Mouse (Mus musculus) brain, embryonic 14.5 days (tissue): ENCODE results near the gene Map3k20.

Source experiments
- CTCF ChIP-seq: fragments of 200-500 bp; IDR thresholded peaks from 2 replicates; pipeline ENCODE4 v1.5.1; 2012; ENCODE audit warnings: inconsistent platforms, mild to moderate bottlenecking, moderate library complexity, borderline replicate concordance; ENCODE audit not compliant: insufficient read depth, insufficient read length; ENCODE audit errors: extremely low read depth
- POLR2A ChIP-seq: fragments of 200-500 bp; IDR thresholded peaks from 2 replicates; pipeline ENCODE4 v1.6.1; 2012; ENCODE audit warnings: mild to moderate bottlenecking, inconsistent platforms, borderline replicate concordance; ENCODE audit not compliant: poor library complexity, insufficient read depth, insufficient read length, severe bottlenecking; ENCODE audit errors: extremely low read depth

DNA sequence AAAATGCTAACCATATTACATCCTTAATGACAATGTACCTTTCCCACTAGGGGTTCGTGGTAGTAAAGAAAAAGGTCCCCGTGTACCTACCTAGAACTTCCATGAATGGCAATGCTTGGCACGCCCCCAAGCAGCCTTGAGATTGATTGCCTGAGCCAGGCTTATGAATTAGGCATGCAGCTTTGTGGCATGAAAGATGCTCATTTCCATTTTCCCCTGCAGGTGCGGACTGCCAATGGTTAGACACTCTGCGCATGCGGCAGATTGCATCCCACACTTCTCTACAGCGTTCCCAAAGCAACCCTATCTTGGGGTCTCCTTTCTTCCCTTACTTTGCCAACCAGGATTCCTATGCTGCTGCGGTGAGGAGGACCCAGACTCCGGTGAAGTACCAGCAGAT, 155.6 kb downstream of the Map3k20 start:
- TF ChIP-seq CTCF, result no peak
- no peak for TF ChIP-seq POLR2A
